Mouse (Mus musculus) cerebellum, adult 2 months (tissue): Measurements from ENCODE around the gene Slc39a11.

Experiments used
- CTCF ChIP-seq: fragments of 200-500 bp; IDR thresholded peaks from 2 replicates; pipeline ENCODE4 v1.5.1; 2011; ENCODE audit warnings: low read depth, mild to moderate bottlenecking, control low read depth, low read length, moderate library complexity, borderline replicate concordance; ENCODE audit not compliant: insufficient read depth
- POLR2A ChIP-seq: fragments of 200-500 bp; IDR thresholded peaks from 2 replicates; pipeline ENCODE4 v1.6.1; 2011; ENCODE audit warnings: low read length, control low read depth, borderline replicate concordance; ENCODE audit not compliant: insufficient read depth

GRCm38 (mm10) chr11:113690506-113690905 is 40.6 kb upstream of the Slc39a11 start:
- TF ChIP-seq CTCF: no peak
- no peak for TF ChIP-seq POLR2A
